Mouse (Mus musculus) Patski (cell line): ENCODE data around the gene Erich3. TPM values are rescaled to one million over a fixed set of nuclear protein-coding genes. Genes with fewer than 3 reads are reported as not detected.

Experiments
- ATAC-seq: fragments of 100-300 bp; one replicate; pipeline ENCODE4 v1.8.0; 2021
- CTCF ChIA-PET: fragments of 350-600 bp; sonication (Branson Sonifier 250); formaldehyde crosslinking; loops from one replicate; lab custom pipeline; 2022; ENCODE audit warnings: inconsistent platforms; lab: Charles Lee
- POLR2A ChIA-PET: fragments of 350-600 bp; sonication (Branson Sonifier 250); formaldehyde crosslinking; loops from one replicate; lab custom pipeline; 2022; ENCODE audit warnings: antibody characterized with exemption, inconsistent platforms; lab: Charles Lee
- DNase-seq: peaks from one replicate; pipeline ENCODE4 v3.0.0-alpha.2; 2011; ENCODE audit warnings: low read depth, low spot score
- H3K27me3 ChIP-seq: fragments of 371-371 bp; one replicate; pipeline ENCODE4 v1.5.1; 2021
- CTCF ChIP-seq: fragments of 100-300 bp; IDR thresholded peaks from one replicate; pipeline ENCODE4 v1.5.1; 2021
- in situ Hi-C: fragments of 300-500 bp; cut with MboI; formaldehyde crosslinking; loops from 3 replicates; pipeline ENCODE4 v1.11.1; 2018; ENCODE audit warnings: low pct_unique_long_range_greater_than_20kb, mixed read lengths
- polyA plus RNA-seq: library from polyadenylated mRNA; unstranded; gene quantifications from one replicate; pipeline ENCODE4 v1.2.3, GENCODE M21; 2021

Gene Erich3
- polyA plus RNA-seq, 1 experiment from 2014 or later: 0.04 TPM

DNA sequence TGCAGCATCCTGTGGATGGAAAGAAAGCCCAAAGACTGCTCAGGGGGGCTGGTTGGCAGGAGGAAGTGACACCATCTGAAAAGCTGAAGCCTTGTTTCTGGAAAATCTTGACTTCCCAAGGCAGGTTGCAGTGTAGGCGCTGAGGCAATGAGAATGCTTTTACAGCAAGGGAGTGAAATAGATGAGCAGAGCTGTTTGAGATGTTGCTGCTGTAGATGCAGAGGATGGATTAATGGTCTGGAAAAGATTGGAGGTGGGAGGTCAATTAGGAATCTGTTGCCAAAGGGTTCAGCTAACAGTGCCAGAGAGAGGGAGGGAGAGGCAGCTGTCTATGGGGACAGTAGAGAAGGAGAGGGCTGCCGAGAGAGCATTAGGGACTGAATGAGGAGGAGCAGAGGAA lies 37.1 kb downstream of the Erich3 start:
- POLR2A ChIA-PET: interaction anchor here (0.5 kb wide), 1 partner anchor 82 kb away, joined by 3 read pairs; no protein-coding TSS in a partner anchor
- TF ChIP-seq CTCF: no peak
- CTCF ChIA-PET: interaction anchor here (1.1 kb wide), 1 partner anchor 48 kb away, joined by 4 read pairs; no protein-coding TSS in a partner anchor
- DNase-seq: no peak
- in situ Hi-C loops: no loop called here
- ATAC-seq: peak; percentile 22
- no peaks in the 10 kb centered on the region for H3K27me3 ChIP-seq

GRCm38 (mm10) chr3:154704755-154705154 lies 41.1 kb downstream of the Erich3 start:
- peaks cover 4% of the 10 kb centered on the region for H3K27me3 ChIP-seq
- CTCF ChIA-PET: interaction anchor here (1.3 to 1.4 kb wide), 2 partner anchors 11 to 86 kb away, joined by 3 to 4 read pairs; no protein-coding TSS in a partner anchor
- no peak for TF ChIP-seq CTCF
- ATAC-seq (no peak), DNase-seq (no peak)
- in situ Hi-C loops: no loop called here
- POLR2A ChIA-PET: interaction anchor here (0.6 kb wide), 1 partner anchor 51 kb away, joined by 6 read pairs; no protein-coding TSS in a partner anchor

DNA sequence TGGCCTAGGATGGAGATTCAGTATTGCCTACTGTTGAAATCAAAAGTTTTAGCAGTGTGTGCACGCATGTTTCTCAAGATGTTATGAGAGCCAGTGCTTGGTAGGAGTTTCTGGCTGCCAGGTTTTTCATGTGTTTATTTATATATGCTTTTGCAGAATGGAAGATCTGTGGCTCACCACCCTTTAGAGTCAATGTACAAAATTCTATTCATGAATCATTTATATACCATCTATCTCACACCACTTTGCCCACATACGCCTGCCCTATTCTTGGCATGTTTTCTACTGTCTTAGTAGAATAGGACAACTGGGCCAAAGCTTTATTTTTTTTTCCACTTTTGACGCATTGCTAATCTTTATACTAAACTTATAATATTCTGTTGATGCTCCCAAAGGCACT lies 44.5 kb downstream of the Erich3 start:
- CTCF ChIA-PET: no interaction called here
- in situ Hi-C loops: no loop called here
- POLR2A ChIA-PET: no interaction called here

DNA sequence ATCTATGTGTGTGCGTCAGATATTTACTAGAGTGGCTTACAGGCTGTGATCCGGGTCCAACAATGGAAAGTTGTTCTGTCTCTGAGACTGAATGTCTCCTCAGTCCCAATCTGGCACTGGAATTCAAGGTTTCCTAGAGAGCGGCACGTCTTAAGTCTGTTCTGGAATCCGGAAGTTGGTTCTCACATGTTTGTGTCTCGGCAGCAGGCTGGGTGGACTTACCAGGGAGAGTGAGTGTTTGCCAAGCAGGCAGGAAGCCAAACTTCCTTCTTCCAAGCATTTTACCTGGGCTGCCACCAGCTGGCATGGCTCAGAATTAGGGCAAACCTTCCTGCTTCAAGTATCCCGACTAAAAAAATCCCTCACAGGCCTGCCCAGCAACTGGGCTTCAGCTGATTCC lies 59.5 kb downstream of the Erich3 start:
- TF ChIP-seq CTCF: no peak
- POLR2A ChIA-PET: no interaction called here
- CTCF ChIA-PET: interaction anchor here (0.8 to 2.2 kb wide), 4 partner anchors 12 to 34 kb away, joined by 3 to 8 read pairs (median 3); no protein-coding TSS in a partner anchor
- H3K27me3 ChIP-seq: peaks cover 10% of the 10 kb centered on the region
- DNase-seq: peak; percentile 17
- ATAC-seq: peak; percentile 48
- in situ Hi-C loops: no loop called here

More for the DNA sequence above, 44.5 kb downstream of the Erich3 start:
- no peak for DNase-seq
- no peak for TF ChIP-seq CTCF
- ATAC-seq: no peak
- peaks cover 13% of the 10 kb centered on the region for H3K27me3 ChIP-seq

DNA sequence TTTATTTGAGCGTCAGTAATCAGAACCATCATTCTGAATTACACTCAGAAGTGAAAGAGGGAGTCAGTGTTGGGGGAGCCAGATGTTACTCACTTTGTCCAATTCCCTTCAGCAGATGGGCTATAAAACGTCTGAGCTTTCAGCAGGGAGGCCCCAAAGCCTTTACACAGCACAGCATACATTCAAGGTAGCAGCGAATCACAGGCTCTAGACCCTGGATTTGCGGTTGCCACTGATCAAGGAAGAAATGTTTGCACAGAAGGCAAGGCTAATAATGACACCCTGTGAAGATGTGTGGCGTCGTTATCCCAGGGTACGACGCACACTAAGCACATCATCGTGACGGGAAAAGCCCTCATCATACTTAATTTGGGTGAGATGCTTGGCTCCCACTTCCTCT lies 67.8 kb downstream of the Erich3 start:
- POLR2A ChIA-PET: no interaction called here

GRCm38 (mm10) chr3:154741496-154741895 lies 77.8 kb downstream of the Erich3 start:
- in situ Hi-C loops: no loop called here
- no peak for ATAC-seq
- POLR2A ChIA-PET: interaction anchor here (0.7 kb wide), 1 partner anchor 13 kb away, joined by 3 read pairs; no protein-coding TSS in a partner anchor

More for the DNA sequence above, 67.8 kb downstream of the Erich3 start:
- no peaks in the 10 kb centered on the region for H3K27me3 ChIP-seq
- CTCF ChIA-PET: interaction anchor here (1.8 kb wide), 1 partner anchor 10 kb away, joined by 6 read pairs; no protein-coding TSS in a partner anchor
- ATAC-seq (no peak), DNase-seq (no peak)
- in situ Hi-C loops: no loop called here
- no peak for TF ChIP-seq CTCF

DNA sequence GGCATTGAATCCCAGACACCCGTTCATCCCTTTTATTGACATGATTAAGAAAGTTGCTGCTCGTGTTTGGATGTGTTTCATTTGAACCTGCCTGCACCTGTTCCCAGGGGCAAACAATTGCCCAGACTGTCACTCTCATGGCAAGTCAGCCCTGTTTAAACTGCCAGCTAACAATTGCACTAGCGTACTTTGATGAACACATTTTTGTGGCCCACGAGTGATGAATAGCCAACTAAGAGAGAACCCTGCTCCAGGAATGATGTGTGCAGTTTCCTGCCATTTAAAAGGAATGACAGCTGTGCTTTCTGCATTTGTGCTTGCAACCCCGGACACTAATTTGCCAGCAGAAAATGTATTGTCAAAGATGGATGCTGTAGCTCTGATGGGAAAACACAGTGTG lies 79.3 kb downstream of the Erich3 start:
- ATAC-seq: no peak
- POLR2A ChIA-PET: no interaction called here

More at GRCm38 (mm10) chr3:154741496-154741895, 77.8 kb downstream of the Erich3 start:
- CTCF ChIA-PET: interaction anchor here (1.2 to 1.6 kb wide), 2 partner anchors 16 to 22 kb away, joined by 4 to 6 read pairs; no protein-coding TSS in a partner anchor
- no peak for DNase-seq
- H3K27me3 ChIP-seq: peaks cover 8% of the 10 kb centered on the region
- TF ChIP-seq CTCF: no peak

GRCm38 (mm10) chr3:154744317-154744716 lies 80.7 kb downstream of the Erich3 start:
- ChIA-PET CTCF (no interaction called here), POLR2A (no interaction called here)
- no peak for DNase-seq

More for the DNA sequence above, 79.3 kb downstream of the Erich3 start:
- CTCF ChIA-PET: interaction anchor here (1.0 to 1.6 kb wide), 2 partner anchors 14 to 93 kb away, joined by 3 to 6 read pairs; no protein-coding TSS in a partner anchor
- TF ChIP-seq CTCF: no peak
- in situ Hi-C loops: no loop called here
- no peak for DNase-seq
- H3K27me3 ChIP-seq: peaks cover 8% of the 10 kb centered on the region

DNA sequence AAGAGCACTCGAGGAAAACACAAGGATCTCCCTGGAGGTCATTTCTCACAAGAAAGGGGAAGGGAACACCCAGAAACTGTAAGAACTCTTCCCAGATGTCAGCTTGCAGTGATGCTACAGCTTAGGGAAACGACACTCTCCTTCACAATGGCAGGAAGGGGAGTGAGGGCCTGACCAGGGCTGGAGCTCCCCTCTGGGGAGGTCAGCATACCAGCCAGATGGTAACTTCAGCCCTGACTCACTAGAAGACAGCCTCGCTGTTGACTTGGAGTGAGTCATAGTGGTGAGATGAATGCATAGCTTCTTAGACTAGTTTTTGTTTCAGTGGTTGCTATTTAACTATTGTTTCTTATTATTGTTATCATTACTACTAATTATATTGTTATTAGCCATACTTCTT lies 90.8 kb downstream of the Erich3 start:
- ChIA-PET POLR2A (interaction anchor here (1.1 kb wide), 1 partner anchor 13 kb away, joined by 3 read pairs; no protein-coding TSS in a partner anchor), CTCF (interaction anchor here (1.0 to 1.3 kb wide), 5 partner anchors 12 to 62 kb away, joined by 3 to 4 read pairs (median 3); no protein-coding TSS in a partner anchor)
- no peak for TF ChIP-seq CTCF
- ATAC-seq (peak; percentile 99), DNase-seq (peak; percentile 38)
- in situ Hi-C loops: no loop called here
- no peaks in the 10 kb centered on the region for H3K27me3 ChIP-seq

More at GRCm38 (mm10) chr3:154744317-154744716, 80.7 kb downstream of the Erich3 start:
- TF ChIP-seq CTCF: no peak
- ATAC-seq: no peak
- in situ Hi-C loops: no loop called here
- peaks cover 8% of the 10 kb centered on the region for H3K27me3 ChIP-seq

DNA sequence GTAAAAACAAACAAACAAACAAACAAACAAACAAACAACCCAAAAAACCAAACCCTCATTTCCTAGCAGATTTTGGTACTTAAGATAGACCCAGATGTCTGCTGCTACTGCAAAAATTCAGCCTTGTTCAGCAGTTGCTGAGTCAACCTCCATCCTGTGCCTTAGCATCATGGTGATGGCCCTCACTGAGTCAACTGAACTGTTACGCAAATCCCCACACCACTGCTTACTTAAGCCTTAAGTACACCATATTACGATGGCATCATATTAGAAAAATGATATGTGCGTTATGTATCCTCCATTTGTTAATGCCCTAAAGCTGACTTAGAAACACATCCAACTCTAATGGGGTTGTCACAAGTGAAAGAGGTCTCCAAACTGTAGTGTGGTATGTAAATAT lies 91.6 kb downstream of the Erich3 start:
- in situ Hi-C loops: no loop called here
- ChIA-PET CTCF (interaction anchor here (1.1 to 1.3 kb wide), 3 partner anchors 9 to 63 kb away, joined by 3 to 4 read pairs (median 3); no protein-coding TSS in a partner anchor), POLR2A (interaction anchor here (1.1 kb wide), 1 partner anchor 14 kb away, joined by 3 read pairs; no protein-coding TSS in a partner anchor)
- no peaks in the 10 kb centered on the region for H3K27me3 ChIP-seq
- no peak for ATAC-seq
- TF ChIP-seq CTCF: no peak
- DNase-seq: no peak

- in situ Hi-C loops: no loop called here
- CTCF ChIA-PET: interaction anchor here (1.1 to 2.6 kb wide), 2 partner anchors 9 to 35 kb away, joined by 3 to 11 read pairs; no protein-coding TSS in a partner anchor
- ATAC-seq: no peak
- H3K27me3 ChIP-seq: no peaks in the 10 kb centered on the region
- TF ChIP-seq CTCF: no peak
- no peak for DNase-seq
- POLR2A ChIA-PET: no interaction called here
Observed at GRCm38 (mm10) chr3:154758089-154758488, 94.4 kb downstream of the Erich3 start.
